Mouse (Mus musculus) lung, embryonic 16.5 days (tissue): ENCODE measurements around the gene Rasgrp2. TPM values are rescaled to one million over a fixed set of nuclear protein-coding genes. Genes with fewer than 3 reads are reported as not detected.
A peak's percentile ranks its signal among the peaks of the same experiment; 100 is the strongest.

ENCODE experiments used
- ATAC-seq: fragments of 200-750 bp; cut with Nextera tagmentation; 2 replicates; pipeline ENCODE4 v1.8.0; 2017; ENCODE audit warnings: low read depth, mild to moderate bottlenecking, moderate library complexity
- H3K27ac ChIP-seq: fragments of 300-500 bp; sonication (generic); 2 replicates; pipeline ENCODE4 v1.5.1; 2014; ENCODE audit warnings: mild to moderate bottlenecking, control low read depth, low read length
- H3K27me3 ChIP-seq: fragments of 300-500 bp; sonication (generic); 2 replicates; pipeline ENCODE4 v1.6.1; 2014; ENCODE audit warnings: low read depth, low read length, mixed read lengths; ENCODE audit not compliant: control insufficient read depth, insufficient read depth
- H3K36me3 ChIP-seq: fragments of 300-500 bp; sonication (generic); 2 replicates; pipeline ENCODE4 v1.6.1; 2014; ENCODE audit warnings: low read length; ENCODE audit not compliant: control insufficient read depth, insufficient read depth
- H3K4me1 ChIP-seq: fragments of 300-500 bp; sonication (generic); replicated peaks from 2 replicates; pipeline ENCODE4 v1.6.1; 2014; ENCODE audit warnings: low read length, mixed read lengths; ENCODE audit not compliant: control insufficient read depth, insufficient read depth
- H3K4me2 ChIP-seq: fragments of 300-500 bp; sonication (generic); 2 replicates; pipeline ENCODE4 v1.6.1; 2014; ENCODE audit warnings: low read depth, low read length, control low read depth
- H3K4me3 ChIP-seq: fragments of 300-500 bp; sonication (generic); 2 replicates; pipeline ENCODE4 v1.5.1; 2014; ENCODE audit warnings: mild to moderate bottlenecking, low read length, control low read depth
- H3K9ac ChIP-seq: fragments of 300-500 bp; sonication (generic); 2 replicates; pipeline ENCODE4 v1.6.1; 2014; ENCODE audit warnings: low read length, control low read depth
- H3K9me3 ChIP-seq: fragments of 300-500 bp; sonication (generic); 2 replicates; pipeline ENCODE4 v1.6.1; 2016; ENCODE audit warnings: low read length; ENCODE audit not compliant: control insufficient read depth
- WGBS: fragments of 180-500 bp; shearing (Covaris S2); extraction: QIAGEN DNeasy Blood & Tissue Kit; methylation state at CpG from one replicate; pipeline ENCODE4 v1.1.7; 2014; 5-methylcytosine and 5-hydroxymethylcytosine counted together
- polyA plus RNA-seq: library from polyadenylated mRNA; unstranded; fragments of >200 nt; fragmentation: Nextera tagmentation; extraction: Ambion mirVana; gene quantifications from 2 replicates; pipeline ENCODE4 v1.2.1, GENCODE M21; 2015

Gene Rasgrp2
- polyA plus RNA-seq, 1 experiment from 2014 or later = 93.7 TPM

- H3K9me3 ChIP-seq = no peaks in the 10 kb centered on the region
- 2% methylated on average over 29 of the region's 29 CpGs for WGBS
- H3K4me3 ChIP-seq = peak overlapping the region; percentile 73
- peak overlapping the region; percentile 74 for H3K27ac ChIP-seq
- no peaks in the 10 kb centered on the region for H3K36me3 ChIP-seq
- peaks cover 26% of the 10 kb centered on the region for H3K4me1 ChIP-seq
- peak overlapping the region; percentile 100 for H3K4me2 ChIP-seq
- ATAC-seq = no peak; the same call in 1 of the 2 replicates
- peak overlapping the region; percentile 73 for H3K9ac ChIP-seq
- peaks cover 12% of the 10 kb centered on the region for H3K27me3 ChIP-seq
Measured at GRCm38 (mm10) chr19:6400096-6401086, 1.3 kb downstream of the Rasgrp2 start.

DNA sequence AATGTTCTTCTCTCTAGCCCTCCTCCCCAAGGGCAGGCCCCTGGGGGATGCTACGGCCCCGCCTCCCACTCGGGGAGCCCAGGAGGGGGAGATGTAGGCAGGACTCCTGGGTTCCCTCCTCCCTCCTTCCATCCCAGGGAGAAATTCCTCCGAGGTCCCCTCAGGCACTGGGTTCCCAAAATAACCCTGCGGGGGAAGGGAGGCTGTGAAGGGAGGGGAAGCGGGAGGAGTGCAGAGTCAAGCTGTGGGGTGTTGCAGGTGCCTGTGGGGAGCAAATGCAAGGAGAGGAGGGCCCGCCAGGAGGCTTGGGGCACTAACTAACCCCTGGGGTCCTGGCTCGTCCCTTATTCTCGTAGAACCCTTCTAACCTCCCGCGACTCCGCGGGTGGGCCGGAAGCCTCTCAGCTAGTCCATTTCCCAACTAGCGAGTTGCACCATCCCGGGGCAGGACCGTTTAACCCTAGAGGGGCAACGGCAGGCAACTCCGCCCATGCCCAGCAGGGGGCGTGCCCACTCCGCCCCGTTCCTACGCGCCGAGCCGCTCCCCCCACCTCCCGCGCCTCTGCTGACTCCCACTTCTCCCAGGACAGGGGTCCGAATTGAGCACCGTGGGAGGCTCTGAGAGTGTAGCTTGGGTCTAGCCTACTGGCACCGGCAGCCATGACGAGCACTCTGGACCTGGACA lies 2.1 kb downstream of the Rasgrp2 start:
- H3K9ac ChIP-seq = peak overlapping the region; percentile 68
- H3K27ac ChIP-seq = peak overlapping the region; percentile 52
- peak overlapping the region; percentile 73 for H3K4me3 ChIP-seq
- H3K4me2 ChIP-seq = peak overlapping the region; percentile 100
- 0% methylated on average over 32 of the region's 32 CpGs for WGBS
- H3K27me3 ChIP-seq = peaks cover 12% of the 10 kb centered on the region
- peak; percentile 68 for ATAC-seq
- H3K9me3 ChIP-seq = no peaks in the 10 kb centered on the region
- H3K36me3 ChIP-seq = no peaks in the 10 kb centered on the region
- H3K4me1 ChIP-seq = peaks cover 26% of the 10 kb centered on the region

- Histone ChIP-seq H3K4me2 (peak overlapping the region; percentile 100), H3K9ac (peak overlapping the region; percentile 68), H3K9me3 (no peaks in the 10 kb centered on the region), H3K4me3 (peak overlapping the region; percentile 73), H3K27me3 (peaks cover 12% of the 10 kb centered on the region), H3K27ac (peak overlapping the region; percentile 52; the same call in 1 of the 2 replicates), H3K36me3 (no peaks in the 10 kb centered on the region), H3K4me1 (peaks cover 26% of the 10 kb centered on the region)
- ATAC-seq = peak; percentile 8
- 2% methylated on average over 9 of the region's 9 CpGs for WGBS
Measured at GRCm38 (mm10) chr19:6401951-6402350, 2.8 kb downstream of the Rasgrp2 start.

GRCm38 (mm10) chr19:6403869-6404268 lies 4.7 kb downstream of the Rasgrp2 start:
- H3K27ac ChIP-seq = no peak overlapping the region
- H3K9ac ChIP-seq = no peak overlapping the region
- H3K4me1 ChIP-seq = peaks cover 26% of the 10 kb centered on the region
- peaks cover 12% of the 10 kb centered on the region for H3K27me3 ChIP-seq
- no peaks in the 10 kb centered on the region for H3K9me3 ChIP-seq
- WGBS = 77% methylated on average over 10 of the region's 10 CpGs
- H3K4me3 ChIP-seq = no peak overlapping the region
- H3K4me2 ChIP-seq = no peak overlapping the region
- ATAC-seq = no peak
- no peaks in the 10 kb centered on the region for H3K36me3 ChIP-seq

DNA sequence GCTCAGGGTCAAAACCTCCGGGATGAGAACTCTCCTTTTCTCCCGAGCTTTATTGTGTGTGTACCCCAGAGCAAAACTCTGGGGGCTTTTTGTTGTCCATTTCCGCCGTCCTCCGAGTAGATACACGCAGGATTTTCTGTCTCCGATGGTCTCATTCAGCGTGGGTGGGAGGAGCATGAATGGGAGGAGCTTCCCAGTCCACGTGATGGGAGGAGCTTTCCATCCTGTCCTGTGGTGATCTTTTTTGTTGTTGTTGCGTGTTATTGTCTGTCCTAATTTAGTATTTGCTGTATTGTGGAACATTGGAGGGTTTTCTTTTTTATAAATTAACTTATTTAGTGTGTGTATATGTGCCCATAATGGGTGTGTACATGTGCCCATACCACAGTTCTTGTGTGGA lies 6.3 kb downstream of the Rasgrp2 start:
- Histone ChIP-seq H3K4me1 (peaks cover 15% of the 10 kb centered on the region), H3K4me3 (no peak overlapping the region), H3K27ac (no peak overlapping the region), H3K9ac (no peak overlapping the region), H3K9me3 (no peaks in the 10 kb centered on the region), H3K4me2 (no peak overlapping the region), H3K27me3 (peaks cover 12% of the 10 kb centered on the region), H3K36me3 (no peaks in the 10 kb centered on the region)
- WGBS = 74% methylated on average over 10 of the region's 10 CpGs
- no peak for ATAC-seq

- peaks cover 2% of the 10 kb centered on the region for H3K4me1 ChIP-seq
- H3K36me3 ChIP-seq = no peaks in the 10 kb centered on the region
- H3K27me3 ChIP-seq = peaks cover 3% of the 10 kb centered on the region; the same call in 1 of the 2 replicates
- H3K9ac ChIP-seq = no peak overlapping the region
- no peak overlapping the region for H3K4me2 ChIP-seq
- no peak for ATAC-seq
- no peak overlapping the region for H3K4me3 ChIP-seq
- no peaks in the 10 kb centered on the region for H3K9me3 ChIP-seq
- 80% methylated on average over 8 of the region's 8 CpGs for WGBS
- H3K27ac ChIP-seq = no peak overlapping the region
Measured at GRCm38 (mm10) chr19:6407109-6407508, 8.0 kb downstream of the Rasgrp2 start.

DNA sequence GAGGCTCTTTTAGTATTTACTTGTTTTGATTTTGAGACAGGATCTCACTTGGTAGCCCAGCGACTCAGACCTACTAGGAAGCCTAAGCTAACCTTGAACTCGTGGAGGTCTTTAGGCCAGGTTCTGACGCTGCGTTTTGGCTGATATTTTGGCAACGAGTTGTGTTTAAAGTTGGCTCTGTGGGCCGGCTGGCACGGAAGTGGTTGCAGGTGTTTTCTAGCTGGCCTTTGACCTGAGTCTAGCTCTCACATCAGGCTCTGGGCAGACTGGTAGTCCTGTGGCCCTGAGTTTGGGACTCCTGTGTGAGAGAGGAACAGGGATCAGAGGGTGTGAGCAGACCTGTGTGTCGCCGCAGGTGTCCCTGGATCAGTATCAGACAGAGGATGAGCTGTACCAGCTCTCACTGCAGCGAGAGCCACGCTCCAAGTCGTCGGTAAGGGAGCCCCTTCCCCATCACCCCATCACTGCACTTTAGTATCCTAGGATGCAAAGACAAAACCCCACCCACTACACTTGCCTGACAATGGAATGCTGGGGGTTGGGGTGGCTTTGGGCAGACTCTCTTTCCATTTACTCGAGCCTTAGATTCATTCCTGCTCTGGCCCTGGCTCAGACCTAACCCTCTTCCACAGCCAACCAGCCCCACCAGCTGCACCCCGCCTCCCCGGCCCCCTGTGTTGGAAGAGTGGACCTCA lies 8.8 kb downstream of the Rasgrp2 start:
- H3K27me3 ChIP-seq = peaks cover under 1% of the 10 kb centered on the region; the same call in 1 of the 2 replicates
- no peaks in the 10 kb centered on the region for H3K9me3 ChIP-seq
- 53% methylated on average over 16 of the region's 16 CpGs for WGBS
- no peak overlapping the region for H3K4me3 ChIP-seq
- H3K9ac ChIP-seq = no peak overlapping the region
- no peak overlapping the region for H3K27ac ChIP-seq
- no peaks in the 10 kb centered on the region for H3K4me1 ChIP-seq
- H3K4me2 ChIP-seq = no peak overlapping the region
- H3K36me3 ChIP-seq = no peaks in the 10 kb centered on the region
- no peak for ATAC-seq

GRCm38 (mm10) chr19:6408749-6409148 lies 9.6 kb downstream of the Rasgrp2 start:
- WGBS = 75% methylated on average over 8 of the region's 8 CpGs
- Histone ChIP-seq H3K36me3 (no peaks in the 10 kb centered on the region), H3K4me3 (no peak overlapping the region), H3K9me3 (no peaks in the 10 kb centered on the region), H3K4me2 (no peak overlapping the region), H3K9ac (no peak overlapping the region), H3K27ac (no peak overlapping the region), H3K4me1 (no peaks in the 10 kb centered on the region), H3K27me3 (no peaks in the 10 kb centered on the region)
- ATAC-seq = no peak

DNA sequence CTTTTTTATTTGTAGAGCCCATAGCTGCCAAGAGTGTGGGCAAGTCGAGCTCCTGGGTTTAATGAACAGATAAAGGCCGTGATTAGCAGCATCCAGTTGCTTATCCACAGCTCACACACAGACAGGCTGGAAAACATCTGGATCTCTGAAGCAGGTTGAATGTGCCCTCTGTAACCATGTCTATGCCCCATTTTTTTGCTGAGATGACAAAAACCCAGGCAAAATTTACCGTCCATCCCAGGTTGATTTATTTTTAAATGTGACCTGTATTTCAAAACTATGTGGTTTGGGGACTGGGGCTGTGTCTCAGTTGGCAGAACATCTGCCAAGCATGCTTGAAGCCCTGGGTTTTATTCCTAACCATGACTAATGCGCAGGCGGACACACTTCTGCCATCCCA lies 10.0 kb downstream of the Rasgrp2 start:
- 72% methylated on average over 5 of the region's 5 CpGs for WGBS
- Histone ChIP-seq H3K27me3 (no peaks in the 10 kb centered on the region), H3K36me3 (no peaks in the 10 kb centered on the region), H3K4me1 (no peaks in the 10 kb centered on the region), H3K27ac (no peak overlapping the region), H3K4me2 (no peak overlapping the region), H3K9me3 (no peaks in the 10 kb centered on the region), H3K4me3 (no peak overlapping the region), H3K9ac (no peak overlapping the region)
- ATAC-seq = no peak
